Mouse (Mus musculus): ENCODE measurements around the gene Gm13199. TPM values are rescaled to one million over a fixed set of nuclear protein-coding genes. Genes with fewer than 3 reads are reported as not detected.
A peak's percentile ranks its signal among the peaks of the same experiment; 100 is the strongest.

Gm13199 gene
- polyA plus RNA-seq, 1 experiment from 2014 or later: 2.2 TPM

- no peaks in the 10 kb centered on the region for H3K9me3 ChIP-seq (replicated peaks; ENCODE audit: control insufficient read depth, low read length)
- no peak for ATAC-seq (replicated peaks; ENCODE audit: insufficient number of reproducible peaks, low FRiP score, low TSS enrichment, low read depth)
- H3K4me2 ChIP-seq (ENCODE audit: low read depth, low read length): no peak overlapping the region
- no peak overlapping the region for H3K9ac ChIP-seq (replicated peaks; ENCODE audit: low read length)
- H3K27me3 ChIP-seq (ENCODE audit: control insufficient read depth, insufficient read depth, low read length): no peaks in the 10 kb centered on the region
- no peak for DNase-seq (ENCODE audit: low spot score)
- no peak overlapping the region for H3K4me3 ChIP-seq (ENCODE audit: low read depth, low read length)
- no peaks in the 10 kb centered on the region for H3K4me1 ChIP-seq (ENCODE audit: control insufficient read depth, insufficient read depth, low read length)
- no peak overlapping the region for H3K27ac ChIP-seq (replicated peaks; ENCODE audit: low read depth, low read length)
- no peaks in the 10 kb centered on the region; the same call in 1 of the 2 replicates for H3K36me3 ChIP-seq (replicated peaks; ENCODE audit: control insufficient read depth, insufficient read depth, low read depth, low read length)
- WGBS: 95% methylated on average over 5 of the region's 5 CpGs
Observed at GRCm38 (mm10) chr2:5888865-5889264, 26.1 kb upstream of the Gm13199 start.

DNA sequence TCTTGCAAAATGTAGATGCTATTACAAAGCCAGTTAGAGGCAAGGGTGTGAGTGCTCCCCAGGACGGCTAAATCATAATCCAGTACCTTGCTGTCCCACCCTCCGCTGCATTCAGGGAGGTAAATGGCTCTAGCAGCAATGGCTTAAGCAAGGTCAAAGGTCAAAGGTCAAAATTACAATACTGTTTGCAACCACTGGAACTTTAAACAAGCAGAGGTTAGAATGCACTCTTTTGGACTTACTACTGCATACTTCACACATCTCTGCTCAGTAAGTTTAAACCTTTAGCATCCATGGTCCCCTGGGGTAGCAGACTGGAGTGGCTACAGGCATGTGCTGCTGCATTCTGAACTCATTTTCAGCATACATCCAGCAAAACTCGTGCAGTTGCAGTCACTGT is 14.7 kb upstream of the Gm13199 start:
- Histone ChIP-seq H3K9ac (replicated peaks; ENCODE audit: low read length) (no peak overlapping the region), H3K4me3 (ENCODE audit: low read depth, low read length) (no peak overlapping the region), H3K4me1 (ENCODE audit: control insufficient read depth, insufficient read depth, low read length) (no peaks in the 10 kb centered on the region), H3K27me3 (ENCODE audit: control insufficient read depth, insufficient read depth, low read length) (no peaks in the 10 kb centered on the region), H3K9me3 (replicated peaks; ENCODE audit: control insufficient read depth, low read length) (no peaks in the 10 kb centered on the region), H3K27ac (replicated peaks; ENCODE audit: low read depth, low read length) (no peak overlapping the region), H3K4me2 (ENCODE audit: low read depth, low read length) (no peak overlapping the region), H3K36me3 (replicated peaks; ENCODE audit: control insufficient read depth, insufficient read depth, low read depth, low read length) (peaks cover 7% of the 10 kb centered on the region)
- 74% methylated on average over 3 of the region's 3 CpGs for WGBS
- no peak for DNase-seq (ENCODE audit: low spot score)
- ATAC-seq (replicated peaks; ENCODE audit: insufficient number of reproducible peaks, low FRiP score, low TSS enrichment, low read depth): no peak

DNA sequence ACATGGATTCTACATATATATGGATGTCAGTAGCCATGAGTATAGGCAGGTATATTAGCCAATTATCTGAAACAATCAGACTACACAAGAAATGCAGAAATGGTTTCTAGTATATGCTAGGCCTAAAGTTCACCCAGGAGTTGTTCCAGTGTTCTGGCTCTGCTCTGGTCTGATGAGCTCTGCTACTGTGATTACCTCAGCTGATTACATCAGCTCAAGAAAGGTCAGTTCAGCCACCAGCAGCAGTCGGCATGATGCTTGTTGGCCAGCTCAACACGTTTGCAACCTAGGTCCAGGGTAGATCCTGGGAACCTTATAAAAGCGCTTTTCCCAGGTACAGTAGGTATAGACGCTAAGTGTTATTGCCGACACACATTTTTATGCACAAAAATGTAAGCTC is 7.0 kb upstream of the Gm13199 start:
- H3K27ac ChIP-seq (replicated peaks; ENCODE audit: low read depth, low read length): no peak overlapping the region
- ATAC-seq (replicated peaks; ENCODE audit: insufficient number of reproducible peaks, low FRiP score, low TSS enrichment, low read depth) (no peak), DNase-seq (ENCODE audit: low spot score) (no peak)
- 89% methylated on average over 5 of the region's 5 CpGs for WGBS
- no peak overlapping the region for H3K4me2 ChIP-seq (ENCODE audit: low read depth, low read length)
- H3K9ac ChIP-seq (replicated peaks; ENCODE audit: low read length): no peak overlapping the region
- H3K27me3 ChIP-seq (ENCODE audit: control insufficient read depth, insufficient read depth, low read length): no peaks in the 10 kb centered on the region
- H3K9me3 ChIP-seq (replicated peaks; ENCODE audit: control insufficient read depth, low read length): no peaks in the 10 kb centered on the region
- no peak overlapping the region for H3K4me3 ChIP-seq (ENCODE audit: low read depth, low read length)
- peaks cover 10% of the 10 kb centered on the region for H3K36me3 ChIP-seq (replicated peaks; ENCODE audit: control insufficient read depth, insufficient read depth, low read depth, low read length)
- no peaks in the 10 kb centered on the region for H3K4me1 ChIP-seq (ENCODE audit: control insufficient read depth, insufficient read depth, low read length)

- Histone ChIP-seq H3K9me3 (replicated peaks; ENCODE audit: control insufficient read depth, low read length) (no peaks in the 10 kb centered on the region), H3K27ac (replicated peaks; ENCODE audit: low read depth, low read length) (no peak overlapping the region), H3K4me1 (ENCODE audit: control insufficient read depth, insufficient read depth, low read length) (no peaks in the 10 kb centered on the region), H3K36me3 (replicated peaks; ENCODE audit: control insufficient read depth, insufficient read depth, low read depth, low read length) (peaks cover 3% of the 10 kb centered on the region), H3K27me3 (ENCODE audit: control insufficient read depth, insufficient read depth, low read length) (no peaks in the 10 kb centered on the region), H3K9ac (replicated peaks; ENCODE audit: low read length) (no peak overlapping the region), H3K4me2 (ENCODE audit: low read depth, low read length) (no peak overlapping the region), H3K4me3 (ENCODE audit: low read depth, low read length) (no peak overlapping the region)
- ATAC-seq (replicated peaks; ENCODE audit: insufficient number of reproducible peaks, low FRiP score, low TSS enrichment, low read depth) (no peak), DNase-seq (ENCODE audit: low spot score) (no peak)
- WGBS: 94% methylated on average over 2 of the region's 2 CpGs
Observed at GRCm38 (mm10) chr2:5867681-5868080, 4.9 kb upstream of the Gm13199 start.

DNA sequence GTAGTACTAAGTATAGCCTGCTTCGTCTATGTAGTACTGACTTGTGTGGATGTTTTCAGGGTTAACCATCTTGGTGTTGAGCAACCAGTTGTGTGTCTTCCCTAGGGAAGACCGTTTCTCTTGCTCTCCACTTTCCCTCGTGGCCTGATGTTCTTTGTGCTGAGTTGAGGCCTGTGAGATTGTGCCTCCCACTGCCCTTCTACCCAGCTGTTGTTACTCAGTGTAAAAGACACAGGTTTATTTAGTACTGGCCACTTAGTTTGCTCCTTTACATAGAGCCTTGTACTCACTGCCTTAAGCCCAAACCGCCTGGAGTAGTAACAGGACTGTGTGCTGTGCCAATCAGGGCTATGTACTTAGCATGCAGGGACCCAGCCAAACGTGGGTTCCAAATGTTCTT is 10.9 kb downstream of the Gm13199 start:
- no peak for DNase-seq (ENCODE audit: low spot score)
- Histone ChIP-seq H3K4me1 (ENCODE audit: control insufficient read depth, insufficient read depth, low read length) (no peaks in the 10 kb centered on the region), H3K9me3 (replicated peaks; ENCODE audit: control insufficient read depth, low read length) (no peaks in the 10 kb centered on the region), H3K36me3 (replicated peaks; ENCODE audit: control insufficient read depth, insufficient read depth, low read depth, low read length) (no peaks in the 10 kb centered on the region; the same call in 1 of the 2 replicates), H3K4me3 (ENCODE audit: low read depth, low read length) (no peak overlapping the region), H3K27me3 (ENCODE audit: control insufficient read depth, insufficient read depth, low read length) (no peaks in the 10 kb centered on the region), H3K4me2 (ENCODE audit: low read depth, low read length) (no peak overlapping the region), H3K27ac (replicated peaks; ENCODE audit: low read depth, low read length) (no peak overlapping the region), H3K9ac (replicated peaks; ENCODE audit: low read length) (no peak overlapping the region)
- no peak for ATAC-seq (replicated peaks; ENCODE audit: insufficient number of reproducible peaks, low FRiP score, low TSS enrichment, low read depth)
- WGBS: 86% methylated on average over 5 of the region's 5 CpGs

DNA sequence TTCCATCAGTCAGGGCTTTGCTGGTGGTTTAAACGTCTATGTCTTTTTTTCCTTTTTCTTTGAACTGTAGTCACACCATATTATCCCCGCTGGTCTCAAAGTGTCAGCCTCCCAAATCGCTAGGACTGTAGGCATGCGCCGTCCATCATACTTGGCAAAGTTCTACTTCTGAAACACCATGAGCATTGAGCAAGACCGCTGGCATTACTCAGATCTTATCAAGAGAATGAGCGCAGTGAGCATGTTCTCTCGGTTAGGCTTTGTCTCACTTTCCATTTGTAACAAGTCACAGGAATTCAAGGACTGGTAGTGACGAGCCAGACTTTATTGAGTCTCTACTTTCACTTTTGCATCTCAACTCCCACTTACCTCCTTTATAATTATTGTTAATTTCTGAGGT is 11.6 kb downstream of the Gm13199 start:
- WGBS: 94% methylated on average over 9 of the region's 9 CpGs

DNA sequence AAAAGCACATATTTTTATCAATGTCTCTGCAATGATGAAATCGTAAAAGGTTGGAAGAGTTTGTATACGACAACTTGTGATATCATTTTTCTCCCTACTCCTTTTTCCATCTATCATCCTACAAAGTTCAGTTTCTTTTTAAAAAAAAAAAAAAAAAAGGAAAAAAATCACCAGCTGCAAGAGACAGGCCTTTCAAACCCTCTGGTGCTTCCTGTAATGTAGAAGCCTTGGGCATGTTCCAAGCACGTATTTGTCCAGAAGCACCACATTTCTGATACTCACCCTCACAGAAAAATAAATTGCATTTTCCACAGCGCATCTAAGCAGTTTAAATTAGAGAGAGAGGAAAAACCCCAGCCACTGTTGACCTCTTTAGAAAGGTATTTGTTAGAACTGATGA is 16.9 kb downstream of the Gm13199 start:
- Histone ChIP-seq H3K9ac (replicated peaks; ENCODE audit: low read length) (peak overlapping the region; percentile 15; the same call in 1 of the 2 replicates), H3K4me3 (ENCODE audit: low read depth, low read length) (peak overlapping the region; percentile 73), H3K27ac (replicated peaks; ENCODE audit: low read depth, low read length) (no peak overlapping the region), H3K4me2 (ENCODE audit: low read depth, low read length) (peak overlapping the region; percentile 29), H3K9me3 (replicated peaks; ENCODE audit: control insufficient read depth, low read length) (no peaks in the 10 kb centered on the region), H3K36me3 (replicated peaks; ENCODE audit: control insufficient read depth, insufficient read depth, low read depth, low read length) (peaks cover 5% of the 10 kb centered on the region), H3K4me1 (ENCODE audit: control insufficient read depth, insufficient read depth, low read length) (no peaks in the 10 kb centered on the region), H3K27me3 (ENCODE audit: control insufficient read depth, insufficient read depth, low read length) (no peaks in the 10 kb centered on the region)
- WGBS: 41% methylated on average over 4 of the region's 4 CpGs
- DNase-seq (ENCODE audit: low spot score): no peak
- no peak for ATAC-seq (replicated peaks; ENCODE audit: insufficient number of reproducible peaks, low FRiP score, low TSS enrichment, low read depth)

More for the DNA sequence above, 11.6 kb downstream of the Gm13199 start:
- H3K9me3 ChIP-seq (replicated peaks; ENCODE audit: control insufficient read depth, low read length): no peaks in the 10 kb centered on the region
- H3K27me3 ChIP-seq (ENCODE audit: control insufficient read depth, insufficient read depth, low read length): no peaks in the 10 kb centered on the region
- no peaks in the 10 kb centered on the region for H3K4me1 ChIP-seq (ENCODE audit: control insufficient read depth, insufficient read depth, low read length)
- no peak for ATAC-seq (replicated peaks; ENCODE audit: insufficient number of reproducible peaks, low FRiP score, low TSS enrichment, low read depth)
- no peak overlapping the region for H3K9ac ChIP-seq (replicated peaks; ENCODE audit: low read length)
- H3K27ac ChIP-seq (replicated peaks; ENCODE audit: low read depth, low read length): no peak overlapping the region
- H3K36me3 ChIP-seq (replicated peaks; ENCODE audit: control insufficient read depth, insufficient read depth, low read depth, low read length): no peaks in the 10 kb centered on the region; the same call in 1 of the 2 replicates
- H3K4me2 ChIP-seq (ENCODE audit: low read depth, low read length): no peak overlapping the region
- no peak overlapping the region for H3K4me3 ChIP-seq (ENCODE audit: low read depth, low read length)
- DNase-seq (ENCODE audit: low spot score): no peak

DNA sequence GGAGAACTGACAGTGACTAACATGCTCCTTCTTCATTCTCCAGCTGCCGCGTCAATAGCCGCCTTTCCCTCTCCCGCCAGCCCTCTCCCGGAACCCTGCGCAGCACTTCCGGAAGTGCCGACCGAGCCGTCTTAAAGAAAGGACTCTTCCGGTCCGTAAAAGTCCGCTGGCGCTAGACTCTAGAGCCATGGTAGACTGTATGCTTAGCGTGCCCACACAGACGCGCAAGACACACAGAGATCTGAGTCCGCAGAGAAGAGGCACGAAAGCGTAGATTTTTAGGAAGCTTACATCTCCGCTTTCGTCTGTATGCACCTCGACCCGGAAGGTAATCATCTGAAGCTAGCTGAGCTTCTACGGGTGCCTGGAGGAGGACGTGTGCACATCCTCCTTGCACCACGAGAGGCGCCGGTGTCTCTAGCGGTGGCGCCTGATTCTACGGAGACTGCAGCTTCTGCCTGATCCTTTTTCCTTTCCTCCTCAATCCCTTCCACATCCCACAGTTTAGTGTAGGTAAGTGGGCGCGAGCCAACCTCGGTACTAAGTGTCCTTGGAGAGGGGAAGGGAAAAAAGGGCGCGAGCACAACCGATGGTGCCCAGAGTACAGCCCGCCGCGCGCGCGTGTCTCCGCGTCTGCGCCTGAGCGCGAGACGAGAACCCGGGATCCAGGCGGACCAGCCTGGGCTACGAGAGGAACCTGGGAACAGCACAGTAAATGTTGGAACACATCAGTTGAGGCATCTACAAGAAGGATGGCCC is 17.7 kb downstream of the Gm13199 start, which contains the start of the genes Nudt5 and Cdc123:
Gene Nudt5, plus strand, starts transcription at position 147 of the 759 bp plus-strand sequence.
Gene Cdc123, minus strand, starts transcription at position 292 of the 759 bp plus-strand sequence.
- peak within 1 kb of the TSS; percentile 78 for H3K27ac ChIP-seq (replicated peaks; ENCODE audit: low read depth, low read length)
- H3K4me2 ChIP-seq (ENCODE audit: low read depth, low read length): peak within 1 kb of the TSS; percentile 57
- ATAC-seq (replicated peaks; ENCODE audit: insufficient number of reproducible peaks, low FRiP score, low TSS enrichment, low read depth): peak; percentile 93
- peak; percentile 94 for DNase-seq (ENCODE audit: low spot score)
- under 1% methylated on average over 53 of the region's 53 CpGs for WGBS
- peak within 1 kb of the TSS; percentile 73 for H3K4me3 ChIP-seq (ENCODE audit: low read depth, low read length)
- H3K9me3 ChIP-seq (replicated peaks; ENCODE audit: control insufficient read depth, low read length): no peaks in the 10 kb centered on the region
- peak within 1 kb of the TSS; percentile 75 for H3K9ac ChIP-seq (replicated peaks; ENCODE audit: low read length)
- peaks cover 11% of the 10 kb centered on the region for H3K36me3 ChIP-seq (replicated peaks; ENCODE audit: control insufficient read depth, insufficient read depth, low read depth, low read length)
- H3K4me1 ChIP-seq (ENCODE audit: control insufficient read depth, insufficient read depth, low read length): no peaks in the 10 kb centered on the region
- H3K27me3 ChIP-seq (ENCODE audit: control insufficient read depth, insufficient read depth, low read length): no peaks in the 10 kb centered on the region

Data from embryonic facial prominence, embryonic 11.5 days (tissue).